Mouse (Mus musculus) bone marrow macrophage, adult 2 months (primary cell): Measurements from ENCODE around the gene Rph3al.

ENCODE experiments used
- CTCF ChIP-seq: IDR thresholded peaks from 2 replicates; pipeline ENCODE4 v1.5.1; 2012; ENCODE audit warnings: low read depth, mild to moderate bottlenecking, low read length, moderate library complexity
- POLR2A ChIP-seq: IDR thresholded peaks from 2 replicates; pipeline ENCODE4 v1.6.1; 2012; ENCODE audit warnings: mild to moderate bottlenecking, low read depth, low read length, borderline replicate concordance

- no peak for TF ChIP-seq CTCF
- TF ChIP-seq POLR2A: no peak
Observed at GRCm38 (mm10) chr11:75898532-75898931, 39.7 kb downstream of the Rph3al start.
